In genomic region chr9:40418803-40419202, GRCm38 (mm10) we compare ENCODE assay signal across 21 mouse cellular contexts.
DNase-seq lines count a peak whose midpoint lies in the region; ATAC-seq and TF ChIP-seq lines count a peak whose summit lies in the region.
"Had no signal": no experiment of that assay in that cellular context is flagged by ENCODE, and none has a peak within 500 bp of the region (broad histone marks: within the 10 kb centered on the region; RNA-seq: fewer than 3 reads in every experiment).

No protein-coding gene starts in this region.

- peak overlapping the region; percentile 11; the same call in 1 of the 2 replicates for H3K4me2 ChIP-seq in heart, embryonic 13.5 days
- H3K4me2 ChIP-seq in lung, postnatal 0 days (replicated peaks; ENCODE audit: low read depth, low read length), result no peak overlapping the region
- H3K4me2 ChIP-seq: forebrain, embryonic 12.5 days; hindbrain, embryonic 13.5 days; neural tube, embryonic 15.5 days had no signal

- peak overlapping the region; percentile 42 for H3K27ac ChIP-seq in heart, embryonic 13.5 days (replicated peaks)
- H3K27ac ChIP-seq in lung, postnatal 0 days (ENCODE audit: low read length), result peak overlapping the region; percentile 47; the same call in 1 of the 2 replicates
- H3K27ac ChIP-seq: embryonic facial prominence, embryonic 10.5 days; forebrain, embryonic 12.5 days; hindbrain, embryonic 13.5 days; limb, embryonic 10.5 days; liver, embryonic 14.5 days; neural tube, embryonic 15.5 days had no signal

- intact Hi-C loops in heart, postnatal 36 days (cut with DNase I), result no loop called here

- TF ChIP-seq CTCF in lung, adult 2 months (IDR thresholded peaks at IDR 0.05; ENCODE audit: insufficient read depth, low read length), result no peak
- TF ChIP-seq CTCF in lung, postnatal 0 days (IDR thresholded peaks at IDR 0.05), result no peak

- ATAC-seq in heart, embryonic 13.5 days (ENCODE audit: extremely low read depth, insufficient number of reproducible peaks, low FRiP score, low TSS enrichment), result no peak
- peak; percentile 67 for ATAC-seq in lung, postnatal 0 days
- ATAC-seq: inflammation-experienced regulatory T-cells, adult 6 months; midbrain, embryonic 16.5 days had no signal

- no peaks in the 10 kb centered on the region for H3K27me3 ChIP-seq in heart, embryonic 13.5 days (replicated peaks)
- H3K27me3 ChIP-seq in lung, postnatal 0 days (replicated peaks; ENCODE audit: insufficient read depth, low read length), result no peaks in the 10 kb centered on the region
- H3K27me3 ChIP-seq: forebrain, embryonic 12.5 days; hindbrain, embryonic 13.5 days; neural tube, embryonic 15.5 days had no signal

- WGBS in heart, embryonic 13.5 days, result 61% methylated on average over 5 of the region's 5 CpGs
- WGBS in lung, adult 2 months, result 69% methylated on average over 5 of the region's 5 CpGs
- WGBS in lung, postnatal 0 days, result 58% methylated on average over 5 of the region's 5 CpGs

- no peak overlapping the region for H3K4me3 ChIP-seq in heart, embryonic 13.5 days
- no peak overlapping the region for H3K4me3 ChIP-seq in lung, adult 2 months (replicated peaks; ENCODE audit: extremely low read depth, low read depth, low read length)
- no peak overlapping the region for H3K4me3 ChIP-seq in lung, postnatal 0 days (ENCODE audit: low read depth, low read length)
- H3K4me3 ChIP-seq: embryonic facial prominence, embryonic 10.5 days; forebrain, embryonic 12.5 days; hindbrain, embryonic 13.5 days; limb, embryonic 10.5 days; neural tube, embryonic 15.5 days had no signal

- DNase-seq in heart, postnatal 36 days, result no peak
- peak; percentile 52 to 80 for DNase-seq in lung, adult 18-20 months
- no peak for DNase-seq in lung, adult 2 months
- DNase-seq in lung, postnatal 0 days (ENCODE audit: low spot score), result peak; percentile 82
- no peak for DNase-seq in B cell, adult 2 months
- no peak for DNase-seq in spleen, postnatal 4 days (ENCODE audit: low spot score in 2 of 2)
- DNase-seq: cerebellum, adult 9-10 months; gastrocnemius, postnatal 14 days; kidney, adult 8-10 months; kidney, postnatal 14 days; layer of hippocampus, adult 9-11 months; thymus, postnatal 25 days had no signal

- H3K9me3 ChIP-seq in heart, embryonic 13.5 days, result no peaks in the 10 kb centered on the region
- no peaks in the 10 kb centered on the region for H3K9me3 ChIP-seq in lung, postnatal 0 days (ENCODE audit: low read length)
- H3K9me3 ChIP-seq: embryonic facial prominence, embryonic 10.5 days; forebrain, embryonic 12.5 days; hindbrain, embryonic 13.5 days; limb, embryonic 10.5 days; neural tube, embryonic 15.5 days had no signal

- H3K36me3 ChIP-seq in heart, embryonic 13.5 days, result no peaks in the 10 kb centered on the region
- no peaks in the 10 kb centered on the region for H3K36me3 ChIP-seq in lung, postnatal 0 days (ENCODE audit: insufficient read depth, low read length)
- H3K36me3 ChIP-seq: embryonic facial prominence, embryonic 10.5 days; forebrain, embryonic 12.5 days; hindbrain, embryonic 13.5 days; limb, embryonic 10.5 days; neural tube, embryonic 15.5 days had no signal

- TF ChIP-seq POLR2A in lung, adult 2 months (IDR thresholded peaks at IDR 0.05; ENCODE audit: borderline replicate concordance, extremely low read depth, low read depth, low read length), result no peak

- TF ChIP-seq EP300 in lung, postnatal 0 days (IDR thresholded peaks at IDR 0.05), result peak; percentile 43; the same call in 1 of the 2 replicates

- H3K9ac ChIP-seq in heart, embryonic 13.5 days, result peak overlapping the region; percentile 52; the same call in 1 of the 2 replicates
- H3K9ac ChIP-seq in lung, postnatal 0 days (replicated peaks; ENCODE audit: low read depth), result no peak overlapping the region
- H3K9ac ChIP-seq: forebrain, embryonic 12.5 days; hindbrain, embryonic 13.5 days; liver, embryonic 14.5 days; neural tube, embryonic 15.5 days had no signal

- H3K4me1 ChIP-seq in heart, embryonic 13.5 days, result peaks cover 59% of the 10 kb centered on the region
- H3K4me1 ChIP-seq in lung, adult 2 months (ENCODE audit: control insufficient read depth, insufficient read depth, low read length), result peaks cover 6% of the 10 kb centered on the region; the same call in 1 of the 2 replicates
- H3K4me1 ChIP-seq in lung, postnatal 0 days (ENCODE audit: insufficient read depth, low read depth, low read length), result no peaks in the 10 kb centered on the region; the same call in 1 of the 2 replicates
- H3K4me1 ChIP-seq: embryonic facial prominence, embryonic 10.5 days; forebrain, embryonic 12.5 days had no signal

Comparison
In these comparisons a context has a peak if more than half of its experiments do, and no peak if none do; other contexts are left out.
1. DNase-seq: peak in lung, adult 18-20 months (2 of 2) and lung, postnatal 0 days (single experiment); none in heart, postnatal 36 days (0 of 2), lung, adult 2 months (single experiment), B cell, adult 2 months (0 of 2) and spleen, postnatal 4 days (0 of 2).